Mouse (Mus musculus): ENCODE measurements around the gene Trim38. TPM values are rescaled to one million over a fixed set of nuclear protein-coding genes. Genes with fewer than 3 reads are reported as not detected.
A peak's percentile ranks its signal among the peaks of the same experiment; 100 is the strongest.

The Trim38 gene
- polyA plus RNA-seq, 2 experiments from 2014 or later = not detected

DNA sequence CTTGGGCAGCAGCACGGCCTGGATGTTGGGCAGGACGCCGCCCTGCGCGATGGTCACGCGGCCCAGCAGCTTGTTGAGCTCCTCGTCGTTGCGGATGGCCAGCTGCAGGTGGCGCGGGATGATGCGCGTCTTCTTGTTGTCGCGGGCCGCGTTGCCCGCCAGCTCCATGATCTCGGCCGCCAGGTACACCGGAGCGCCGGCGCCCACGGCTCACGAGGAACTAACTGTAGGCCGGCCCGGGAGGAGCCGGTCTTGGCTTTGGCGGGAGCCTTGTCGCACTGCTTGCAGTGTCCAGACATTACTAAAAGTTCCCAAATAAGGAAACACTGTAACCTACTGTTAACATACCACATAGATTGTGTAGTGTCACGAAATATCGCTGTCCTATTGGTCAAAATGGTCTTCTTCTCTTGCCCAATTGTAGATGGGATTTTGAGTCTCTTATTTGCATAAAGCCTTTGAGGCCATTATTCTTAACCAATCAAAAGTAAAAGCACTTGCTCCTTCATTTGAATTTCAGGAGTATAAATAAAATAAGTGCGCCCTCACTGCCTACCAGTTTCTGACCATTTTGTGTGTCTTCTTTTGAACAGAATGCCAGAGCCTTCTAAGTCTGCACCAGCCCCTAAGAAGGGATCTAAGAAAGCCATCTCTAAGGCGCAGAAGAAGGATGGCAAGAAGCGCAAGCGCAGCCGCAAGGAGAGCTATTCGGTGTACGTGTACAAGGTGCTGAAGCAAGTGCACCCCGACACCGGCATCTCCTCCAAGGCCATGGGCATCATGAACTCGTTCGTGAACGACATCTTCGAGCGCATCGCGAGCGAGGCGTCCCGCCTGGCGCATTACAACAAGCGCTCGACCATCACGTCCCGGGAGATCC, 23.3 kb upstream of the Trim38 start, which contains the start of gene Hist1h2bb:
TSS of gene Hist1h2bb (plus strand) at position 534 of the 880 bp plus-strand sequence.
- ATAC-seq = peak; percentile 87

DNA sequence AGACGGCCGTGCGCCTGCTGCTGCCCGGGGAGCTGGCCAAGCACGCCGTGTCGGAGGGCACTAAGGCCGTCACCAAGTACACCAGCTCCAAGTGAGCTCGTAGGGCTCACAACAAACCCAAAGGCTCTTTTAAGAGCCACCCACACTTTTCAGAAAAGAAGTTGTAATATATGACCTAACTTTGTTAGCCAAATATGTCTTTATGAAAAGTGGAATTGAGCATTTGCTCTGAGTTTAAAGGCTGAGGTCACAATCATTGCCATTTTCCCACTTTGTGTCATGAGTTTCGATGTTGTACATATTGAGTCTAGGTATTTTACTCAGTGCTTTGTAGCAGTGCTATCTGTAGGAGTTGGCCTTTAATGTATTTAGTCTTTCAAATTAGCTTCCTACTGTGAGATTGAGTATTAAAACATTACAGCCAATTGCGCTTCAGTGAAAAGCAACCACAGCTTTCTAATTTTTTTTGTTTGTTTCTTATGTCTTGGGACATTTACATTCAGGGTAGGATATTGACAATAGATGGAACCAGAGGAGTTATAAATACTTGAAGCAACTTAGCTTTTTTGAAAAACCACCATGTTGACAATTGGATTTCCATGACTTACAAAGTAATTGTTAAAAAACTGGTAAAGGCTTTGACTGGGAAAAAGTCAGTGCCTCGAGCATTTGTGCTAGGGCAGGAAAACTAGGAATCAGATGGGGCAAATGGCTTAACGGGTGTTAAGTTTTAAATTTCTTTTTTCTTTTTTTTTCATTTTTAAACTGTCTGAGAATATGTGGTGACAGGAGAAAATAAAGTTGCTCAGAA, 22.4 kb upstream of the Trim38 start:
- no peak for ATAC-seq

DNA sequence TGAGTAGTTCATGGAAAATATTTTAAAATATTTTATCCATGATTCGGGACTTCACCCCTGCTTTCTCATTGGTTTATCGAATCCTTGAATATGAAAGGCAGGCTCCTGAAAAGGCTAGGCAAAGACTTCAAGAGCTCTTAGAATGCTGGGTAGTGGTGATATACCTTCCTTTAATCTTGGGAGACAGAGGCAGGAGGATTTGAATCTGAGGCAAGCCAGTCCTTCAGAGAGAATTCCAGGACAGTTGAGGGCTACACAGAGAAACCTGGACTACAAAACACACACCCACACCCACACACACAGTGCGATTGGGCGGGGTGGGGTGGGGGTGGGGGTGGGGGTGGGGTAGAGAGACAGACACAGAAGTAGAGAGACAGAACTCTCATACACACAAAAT, 21.8 kb upstream of the Trim38 start:
- no peak for ATAC-seq

DNA sequence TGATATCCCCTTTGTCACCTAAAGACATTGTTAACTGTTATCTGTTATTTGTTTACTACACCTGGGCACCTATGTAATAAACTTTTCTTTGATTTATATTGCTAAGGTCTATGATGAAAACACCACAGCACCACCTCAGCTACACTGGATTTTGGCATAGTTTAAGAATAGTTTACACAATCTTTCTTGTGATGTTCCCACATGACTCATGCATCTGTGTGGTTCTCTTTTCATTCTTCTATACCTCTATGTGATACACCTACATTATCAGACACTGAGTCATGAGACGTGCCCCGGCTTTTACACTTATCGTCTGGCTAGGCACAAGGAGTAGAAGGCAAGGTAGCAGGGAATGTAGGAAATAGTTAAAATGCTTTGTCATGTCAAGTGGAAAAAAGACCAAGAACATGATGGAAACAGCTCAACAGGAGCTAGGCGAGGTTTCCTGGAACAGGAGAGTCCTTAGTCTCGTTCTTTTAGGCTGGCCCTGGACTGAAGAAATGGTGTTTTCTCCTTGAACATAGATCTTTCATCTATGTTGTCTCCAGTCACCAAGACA, 20.1 kb upstream of the Trim38 start:
- no peak for ATAC-seq

DNA sequence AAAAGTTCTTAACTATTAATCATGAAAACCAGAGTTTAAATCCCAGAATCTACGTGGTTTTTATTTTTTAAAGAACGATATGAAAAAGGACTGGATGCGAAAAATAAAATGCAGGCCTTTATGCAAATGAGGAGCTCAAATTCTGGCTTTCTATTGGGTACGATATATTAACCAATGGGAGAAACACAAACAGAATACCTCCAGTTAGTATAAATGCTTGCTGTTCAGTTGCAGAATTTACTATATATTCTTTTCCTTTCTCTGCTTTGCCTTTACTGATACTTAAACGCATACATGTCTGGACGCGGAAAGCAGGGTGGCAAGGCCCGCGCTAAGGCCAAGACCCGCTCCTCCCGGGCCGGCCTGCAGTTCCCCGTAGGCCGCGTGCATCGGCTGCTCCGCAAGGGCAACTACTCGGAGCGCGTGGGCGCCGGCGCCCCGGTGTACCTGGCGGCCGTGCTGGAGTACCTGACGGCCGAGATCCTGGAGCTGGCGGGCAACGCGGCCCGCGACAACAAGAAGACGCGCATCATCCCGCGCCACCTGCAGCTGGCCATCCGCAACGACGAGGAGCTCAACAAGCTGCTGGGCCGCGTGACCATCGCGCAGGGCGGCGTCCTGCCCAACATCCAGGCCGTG, 18.8 kb upstream of the Trim38 start, which contains the start of gene Hist1h2ab:
TSS of gene Hist1h2ab (plus strand) at position 288 of the 639 bp plus-strand sequence.
- peak; percentile 38 for ATAC-seq

DNA sequence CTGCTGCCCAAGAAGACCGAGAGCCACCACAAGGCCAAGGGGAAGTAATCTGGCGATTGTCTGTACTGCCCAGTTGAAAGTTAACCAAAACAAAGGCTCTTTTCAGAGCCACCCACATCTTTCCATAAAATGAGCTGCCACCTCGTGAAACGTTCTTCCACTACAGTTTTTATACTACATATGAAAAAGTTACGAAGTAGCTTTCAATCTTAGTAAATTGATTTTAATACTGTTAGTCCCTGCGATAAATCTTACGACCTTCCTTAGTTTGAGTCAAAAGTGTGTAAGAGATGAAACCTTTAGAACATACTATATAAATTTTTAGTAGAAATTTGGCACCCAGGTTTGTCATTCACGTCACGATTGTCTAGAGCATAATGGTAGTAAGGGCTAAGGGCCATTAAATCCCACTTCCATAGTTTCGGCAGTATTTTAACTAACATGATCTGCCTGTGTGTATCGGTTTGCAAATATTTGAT, 18.2 kb upstream of the Trim38 start:
- ATAC-seq = no peak

DNA sequence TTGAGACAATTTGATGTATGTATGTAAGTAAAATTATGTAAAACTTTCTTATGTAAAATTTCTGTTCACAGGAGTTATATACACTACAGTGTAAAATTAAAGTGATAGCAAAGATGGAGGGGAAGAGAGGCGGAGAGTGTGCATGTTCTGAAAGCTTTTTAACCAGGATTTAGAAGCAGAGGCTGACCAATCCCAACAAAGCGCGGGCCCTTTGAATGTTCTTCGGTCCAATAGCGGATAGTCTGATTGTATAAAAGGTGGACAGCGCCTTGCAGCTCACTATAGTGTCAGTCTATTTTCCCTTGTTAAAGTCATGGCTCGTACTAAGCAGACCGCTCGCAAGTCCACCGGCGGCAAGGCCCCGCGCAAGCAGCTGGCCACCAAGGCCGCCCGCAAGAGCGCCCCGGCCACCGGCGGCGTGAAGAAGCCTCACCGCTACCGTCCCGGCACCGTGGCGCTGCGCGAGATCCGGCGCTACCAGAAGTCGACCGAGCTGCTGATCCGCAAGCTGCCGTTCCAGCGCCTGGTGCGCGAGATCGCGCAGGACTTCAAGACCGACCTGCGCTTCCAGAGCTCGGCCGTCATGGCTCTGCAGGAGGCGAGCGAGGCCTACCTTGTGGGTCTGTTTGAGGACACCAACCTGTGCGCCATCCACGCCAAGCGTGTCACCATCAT, 17.5 kb upstream of the Trim38 start, which contains the start of gene Hist1h3b:
TSS of gene Hist1h3b (plus strand) at position 201 of the 675 bp plus-strand sequence.
- ATAC-seq = peak; percentile 38

DNA sequence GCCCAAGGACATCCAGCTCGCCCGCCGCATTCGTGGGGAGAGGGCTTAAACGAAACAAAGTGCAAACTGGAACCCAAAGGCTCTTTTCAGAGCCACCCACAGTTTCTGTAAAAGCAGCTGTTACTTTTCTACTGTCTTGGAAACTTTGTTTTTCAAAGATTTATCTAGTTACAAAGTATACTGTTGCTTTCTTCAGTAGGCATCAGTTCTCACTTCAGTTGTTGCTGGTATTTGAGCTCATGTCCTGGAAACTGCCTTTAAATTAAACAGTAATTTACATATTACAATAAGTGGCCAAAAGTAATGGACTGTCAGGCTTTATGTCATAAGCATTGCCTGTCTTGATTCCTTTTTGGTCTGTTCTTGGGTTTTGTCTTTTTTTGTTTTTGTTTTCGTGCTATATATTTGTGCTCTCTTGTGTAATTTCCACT, 17.0 kb upstream of the Trim38 start:
- no peak for ATAC-seq

DNA sequence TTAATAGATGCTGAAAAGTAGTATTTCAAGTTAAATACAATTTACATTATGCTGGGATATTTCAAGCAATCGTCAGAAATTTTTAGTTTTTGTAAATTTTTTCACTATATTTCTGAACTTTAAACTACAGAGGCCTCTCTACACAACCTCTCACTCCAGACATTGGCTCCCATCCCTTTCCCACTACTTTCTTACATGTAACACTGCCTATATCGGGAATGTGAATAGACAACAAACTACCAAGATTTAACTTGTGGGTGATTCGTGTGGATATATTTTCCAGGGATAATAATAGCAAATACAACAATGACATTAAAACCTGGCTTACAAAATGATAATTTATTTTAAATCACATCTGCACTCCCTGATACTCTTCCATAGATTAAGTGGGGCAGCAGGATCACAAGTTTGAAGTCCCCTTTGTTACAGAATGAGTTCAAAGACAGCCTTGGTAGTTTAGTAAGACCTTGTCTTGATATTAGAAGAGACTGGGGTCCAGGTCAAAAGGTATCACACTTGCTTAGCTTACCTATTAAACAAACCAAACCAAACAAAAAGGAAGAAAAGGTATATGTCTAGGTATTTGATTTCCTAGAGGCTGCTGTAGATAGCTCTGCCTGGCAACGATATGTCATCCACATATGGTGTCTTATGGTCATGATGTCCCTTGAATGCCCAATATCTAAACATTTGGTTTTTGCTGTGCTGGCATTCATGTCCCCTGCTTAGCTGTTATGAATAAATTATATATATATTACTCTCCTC, 16.2 kb upstream of the Trim38 start:
- ATAC-seq = no peak

DNA sequence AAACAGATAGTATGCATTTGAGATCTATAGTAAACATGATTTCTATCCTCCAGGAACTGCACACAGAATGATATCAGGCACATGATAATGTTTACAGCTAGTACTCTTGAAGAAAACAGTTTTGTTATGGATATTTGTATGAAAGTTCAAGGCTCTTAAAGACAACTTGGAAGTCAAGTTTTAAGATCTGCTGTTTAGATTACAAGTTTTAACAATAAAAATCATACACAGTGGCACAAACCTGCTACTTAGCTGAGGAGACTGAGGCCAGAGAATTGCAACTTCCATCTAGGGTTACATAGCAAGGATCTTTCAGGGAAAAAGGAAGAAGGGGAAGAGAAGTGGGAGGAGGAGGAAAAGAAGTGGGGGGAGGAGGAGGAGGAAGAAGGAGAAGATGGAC, 14.7 kb upstream of the Trim38 start:
- ATAC-seq = no peak

DNA sequence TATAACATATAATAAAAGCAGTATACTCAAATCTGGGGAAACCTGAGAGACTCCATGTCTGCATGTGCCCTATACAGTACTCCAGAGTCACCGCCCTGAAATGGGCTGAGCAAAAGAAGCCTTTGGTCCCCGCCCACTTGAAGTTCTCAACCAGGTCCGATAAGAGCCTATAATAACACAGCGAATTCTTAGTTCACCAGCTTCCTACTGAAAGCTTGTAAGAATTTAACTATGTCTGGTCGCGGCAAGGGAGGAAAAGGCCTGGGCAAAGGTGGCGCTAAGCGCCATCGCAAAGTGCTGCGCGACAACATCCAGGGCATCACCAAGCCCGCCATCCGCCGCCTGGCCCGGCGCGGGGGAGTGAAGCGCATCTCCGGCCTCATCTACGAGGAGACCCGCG, 12.9 kb upstream of the Trim38 start, which contains the start of gene Hist1h4b:
TSS of gene Hist1h4b (plus strand) at position 224 of the 400 bp plus-strand sequence.
- ATAC-seq = peak; percentile 62

DNA sequence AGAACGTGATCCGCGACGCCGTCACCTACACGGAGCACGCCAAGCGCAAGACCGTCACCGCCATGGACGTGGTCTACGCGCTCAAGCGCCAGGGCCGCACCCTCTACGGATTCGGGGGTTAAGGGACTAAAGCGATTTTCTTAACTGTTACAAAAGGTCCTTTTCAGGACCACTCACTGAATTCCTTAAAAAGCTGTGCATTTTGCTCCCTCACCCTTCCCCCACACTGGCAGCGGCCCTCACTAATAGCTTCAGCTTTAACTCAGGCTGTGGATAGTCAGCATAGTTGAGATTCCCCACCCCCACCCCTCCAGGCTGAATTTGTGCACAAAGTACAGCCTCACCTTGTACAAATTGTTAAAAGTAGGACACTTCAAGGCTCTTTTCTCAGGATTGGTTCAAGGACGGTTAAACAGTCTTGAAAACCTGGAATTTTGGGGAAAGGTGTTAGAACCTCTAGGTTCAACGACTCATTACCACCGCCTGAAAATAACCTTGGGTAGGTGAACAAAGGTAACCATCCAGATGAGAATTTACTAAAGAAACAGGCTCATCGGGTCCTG, 12.4 kb upstream of the Trim38 start:
- no peak for ATAC-seq

DNA sequence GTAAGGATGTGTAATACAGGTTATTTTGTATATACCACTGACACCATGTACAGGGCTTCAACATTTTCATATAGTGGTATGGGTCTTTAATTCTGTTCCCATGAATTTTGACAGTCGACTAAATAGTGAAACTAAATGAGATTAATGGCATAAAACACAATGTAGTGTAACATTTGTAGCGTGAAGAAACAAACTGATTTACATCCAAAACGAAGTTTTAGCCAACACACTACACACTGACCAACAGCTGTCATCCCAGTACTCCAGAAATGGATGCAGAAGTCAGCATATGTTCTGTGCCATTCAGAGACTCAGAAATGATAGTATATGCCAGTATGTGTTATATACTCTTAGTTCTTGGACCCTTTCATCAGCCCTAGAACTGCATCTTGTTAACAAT, 11.8 kb upstream of the Trim38 start:
- no peak for ATAC-seq

DNA sequence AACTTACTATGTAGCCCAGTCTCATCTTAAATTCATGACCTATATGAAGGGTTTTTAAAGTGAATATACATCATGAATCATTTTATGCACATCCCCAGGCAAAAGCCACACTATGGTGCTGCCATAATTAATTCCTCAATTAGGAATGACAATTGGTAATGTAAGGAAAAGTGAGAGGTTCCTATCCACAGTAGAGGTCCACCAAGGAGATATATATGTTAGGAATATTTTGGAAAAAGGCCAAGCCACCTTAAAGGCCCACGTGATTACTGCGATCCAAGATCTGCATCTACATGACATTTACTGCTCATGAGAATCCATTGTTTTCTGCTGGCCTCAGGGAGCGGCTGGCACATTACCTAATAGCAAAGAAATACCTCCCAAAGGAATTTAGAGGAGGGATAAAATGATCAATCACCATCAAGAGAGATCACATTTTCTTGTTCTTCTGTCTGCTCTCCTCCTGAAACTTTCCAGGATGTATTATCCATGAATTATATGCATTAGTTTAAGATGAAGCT, 10.4 kb upstream of the Trim38 start:
- ATAC-seq = no peak

DNA sequence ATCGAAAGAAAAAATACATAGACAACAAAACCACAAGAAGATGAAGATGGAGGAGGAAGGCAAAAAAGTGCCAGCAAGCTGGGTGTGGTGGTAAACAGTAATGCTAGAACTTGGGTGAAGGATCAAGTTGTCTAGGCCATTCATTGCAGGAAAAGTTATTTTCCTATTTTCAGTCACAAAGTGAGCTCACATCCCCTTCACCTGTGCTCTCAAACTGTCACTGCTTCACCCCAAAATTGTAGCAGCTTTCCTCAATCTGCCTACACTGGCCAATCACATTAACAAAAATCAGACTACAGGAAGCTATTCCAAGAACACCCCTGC, 9.8 kb upstream of the Trim38 start:
- no peak for ATAC-seq

DNA sequence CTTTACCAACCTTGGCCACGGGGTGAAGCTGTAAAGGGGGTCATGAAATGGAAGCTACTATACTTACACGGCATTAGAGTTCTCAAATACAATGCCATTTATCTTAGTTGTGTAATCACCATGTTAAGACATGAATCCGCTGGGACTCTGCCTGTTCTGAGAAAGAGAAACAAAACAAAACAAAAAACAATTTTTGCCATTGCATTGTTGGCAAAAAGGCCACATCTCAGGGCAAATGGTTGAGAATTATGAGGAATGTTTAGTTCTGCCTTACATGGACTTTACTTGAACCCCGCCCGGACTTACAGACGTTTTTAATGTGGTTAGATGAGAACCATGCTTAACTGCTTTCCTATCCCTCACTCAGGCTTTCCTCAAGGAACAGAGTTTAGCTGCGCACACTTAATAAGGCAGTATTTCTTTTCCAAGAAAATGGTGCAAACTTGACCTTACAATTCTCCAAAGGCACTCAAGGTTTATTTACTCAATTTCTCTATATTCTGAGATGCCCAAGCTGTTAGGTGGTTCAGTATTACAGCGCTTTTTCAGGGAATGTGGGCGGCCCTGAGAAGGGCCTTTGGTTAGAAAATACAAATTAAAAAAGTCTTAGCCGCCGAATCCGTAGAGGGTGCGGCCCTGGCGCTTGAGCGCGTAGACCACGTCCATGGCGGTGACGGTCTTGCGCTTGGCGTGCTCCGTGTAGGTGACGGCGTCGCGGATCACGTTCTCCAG, 9.3 kb upstream of the Trim38 start:
- no peak for ATAC-seq

DNA sequence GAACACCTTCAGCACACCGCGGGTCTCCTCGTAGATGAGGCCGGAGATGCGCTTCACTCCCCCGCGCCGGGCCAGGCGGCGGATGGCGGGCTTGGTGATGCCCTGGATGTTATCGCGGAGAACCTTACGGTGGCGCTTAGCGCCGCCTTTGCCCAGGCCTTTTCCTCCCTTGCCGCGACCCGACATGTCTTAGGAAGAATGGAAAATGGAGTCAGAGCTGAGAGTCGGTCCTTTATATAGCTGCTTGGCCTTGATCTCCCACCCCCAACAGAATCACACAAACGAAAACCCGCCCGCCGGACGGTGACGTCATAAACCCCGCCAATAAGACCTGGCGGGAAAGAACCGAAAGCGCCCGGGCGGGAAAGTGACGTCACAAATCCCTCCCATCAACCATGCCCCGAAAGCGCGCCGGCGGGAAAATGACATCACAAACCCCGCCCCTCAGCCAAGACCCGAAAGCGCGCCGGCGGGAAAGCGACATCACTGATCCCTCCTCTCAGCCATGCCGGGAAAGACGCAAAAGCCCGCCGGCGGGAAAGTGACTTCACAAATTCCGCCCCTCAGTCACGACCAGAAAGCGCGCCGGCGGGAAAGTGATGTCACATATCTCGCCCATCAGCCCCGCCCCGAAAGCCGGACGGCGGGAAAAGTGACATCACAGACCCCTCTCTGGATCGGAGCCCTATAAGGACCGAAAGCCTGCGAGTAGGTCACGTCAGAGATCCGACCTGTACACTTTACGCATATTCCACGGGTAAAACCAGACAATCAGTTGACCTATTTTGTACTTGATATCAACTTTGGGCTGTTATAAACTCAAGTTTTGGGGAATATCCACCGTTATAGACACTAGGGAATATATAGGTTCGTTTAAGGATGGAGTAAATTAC, 8.5 kb upstream of the Trim38 start, which contains the start of gene Hist1h4a:
TSS of gene Hist1h4a (minus strand) at position 259 of the 893 bp plus-strand sequence.
- peak; percentile 62 for ATAC-seq

Data from activated CD4-positive, CD25-positive, alpha-beta regulatory T cell, adult 4 months (primary cell).